Mouse (Mus musculus): ENCODE results near the gene Ebf1.

DNA sequence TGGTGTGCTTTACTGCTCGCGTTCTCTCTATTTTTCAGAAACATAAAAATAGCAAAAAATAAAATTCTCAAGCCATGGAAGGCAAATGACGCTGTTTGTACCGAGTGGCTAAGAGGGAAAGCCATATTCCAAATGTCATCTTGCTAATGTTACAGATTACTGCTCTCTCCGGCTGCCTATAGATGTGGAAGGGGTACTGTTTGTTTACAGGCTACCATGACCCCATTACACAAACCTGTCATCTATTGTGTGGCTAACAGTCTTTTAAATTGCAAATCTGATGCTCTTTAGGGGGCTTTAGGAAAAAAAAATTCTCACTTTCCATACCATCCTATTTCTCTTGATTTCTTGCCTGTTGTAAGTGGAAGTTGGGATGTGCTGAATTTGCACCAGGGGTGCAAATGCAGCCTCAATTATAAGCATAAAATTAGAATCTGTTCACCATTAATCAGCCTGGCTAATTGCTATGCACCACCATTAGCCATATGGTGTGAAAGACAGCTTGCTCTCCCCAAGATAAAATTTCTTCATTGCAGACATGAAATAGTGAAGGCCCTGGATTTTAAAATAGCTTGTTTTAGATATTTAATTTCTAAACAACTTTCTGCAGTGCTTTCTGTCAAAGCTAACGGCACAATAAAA is 17.6 kb downstream of the Ebf1 start:
- no peak for TF ChIP-seq CTCF (IDR thresholded peaks at IDR 0.05; ENCODE audit: control insufficient read depth, insufficient read depth, insufficient replicate concordance, low read depth, low read length)
- TF ChIP-seq POLR2A (IDR thresholded peaks at IDR 0.05; ENCODE audit: control insufficient read depth, low read depth, low read length): no peak
